Mouse (Mus musculus): ENCODE data around the gene Mdm1. TPM values are rescaled to one million over a fixed set of nuclear protein-coding genes. Genes with fewer than 3 reads are reported as not detected.
"Not testable (repeated sequence)": the region's sequence is repeated elsewhere in the genome, so short reads cannot be mapped to it uniquely, and the experiment has no call there.

Mdm1 gene
- total RNA-seq, 2 experiments from 2014 or later = 9.6 to 13.1 TPM

DNA sequence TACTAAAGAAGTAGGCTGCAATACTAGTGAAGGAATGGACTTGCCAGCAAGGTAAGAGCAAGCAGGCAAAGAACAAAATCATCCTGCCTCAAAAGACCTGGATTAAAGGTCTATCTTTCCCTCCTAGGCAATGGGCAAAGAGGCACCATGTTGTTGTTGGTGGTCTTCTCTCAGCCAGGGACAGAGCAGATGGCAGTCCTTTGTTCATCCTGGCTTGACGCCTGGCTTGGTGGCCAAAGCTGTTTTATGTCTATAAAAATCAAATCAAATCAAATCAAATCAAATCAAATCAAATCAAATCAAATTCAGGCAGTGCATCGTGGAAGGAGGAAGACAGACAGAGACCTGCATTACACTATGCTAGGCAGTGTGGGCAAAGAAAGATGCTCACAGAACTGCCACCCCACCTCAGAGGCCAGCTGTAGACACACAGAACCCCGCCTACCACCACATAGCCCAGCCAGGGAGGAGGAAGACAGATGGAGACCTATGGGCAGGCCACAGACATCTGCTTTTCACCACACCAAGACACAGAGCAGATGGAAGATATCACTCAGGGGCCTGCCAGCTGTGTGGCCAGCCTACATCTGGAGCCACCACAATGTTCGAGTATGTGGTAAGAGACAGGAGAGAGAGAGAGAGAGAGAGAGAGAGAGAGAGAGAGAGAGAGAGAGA lies 74.2 kb downstream of the Mdm1 start:
- not testable (repeated sequence) for DNase-seq

Other genes starting within 250 kb of the Mdm1 start
- not detected for gene Il22, start 63.1 kb downstream of the Mdm1 start, total RNA-seq (2021)
- gene Gm32717, start 99.0 kb downstream of the Mdm1 start, total RNA-seq (2021) = under 1 TPM; 0.56 to 0.57 TPM
- under 1 TPM; 0.56 to 0.57 TPM for gene Gm32802, start 116.9 kb downstream of the Mdm1 start, total RNA-seq (2021)
- gene Iltifb, start 153.2 kb downstream of the Mdm1 start, total RNA-seq (2021) = not detected
- not detected for gene Gm9040, start 185.2 kb downstream of the Mdm1 start, total RNA-seq (2021)
- not detected for gene Gm9044, start 190.6 kb downstream of the Mdm1 start, total RNA-seq (2021)
- gene Gm9045, start 196.0 kb downstream of the Mdm1 start, total RNA-seq (2021) = not detected
- not detected for gene Gm9046, start 201.4 kb downstream of the Mdm1 start, total RNA-seq (2021)
- gene Gm9048, start 206.9 kb downstream of the Mdm1 start, total RNA-seq (2021) = not detected
- not detected for gene Gm9049, start 212.3 kb downstream of the Mdm1 start, total RNA-seq (2021)

Measured in heart, postnatal 4 days (tissue).